8 mouse cellular contexts compared by ENCODE assay signal in genomic region chr17:23829064-23829619, GRCm38 (mm10). TPM values are rescaled to one million over a fixed set of nuclear protein-coding genes. Genes with fewer than 3 reads are reported as not detected.
A peak's percentile ranks its signal among the peaks of the same experiment; 100 is the strongest.
DNase-seq lines count a peak whose midpoint lies in the region; ATAC-seq and TF ChIP-seq lines count a peak whose summit lies in the region.

TSS of gene Elob (minus strand) at chr17:23829136.

- under 1% methylated on average over 40 of the region's 42 CpGs for WGBS in forebrain, embryonic 10.5 days
- under 1% methylated on average over 41 of the region's 42 CpGs for WGBS in heart, embryonic 15.5 days
- WGBS in liver, embryonic 14.5 days (ENCODE audit: insufficient replicate concordance) = 1% methylated on average over 39 of the region's 42 CpGs
- WGBS in neural tube, embryonic 11.5 days = 2% methylated on average over 18 of the region's 42 CpGs
- WGBS in stomach, postnatal 0 days = under 1% methylated on average over 33 of the region's 42 CpGs

- TF ChIP-seq CTCF in liver, embryonic 14.5 days (IDR thresholded peaks at IDR 0.05; ENCODE audit: low read depth) = peak; percentile 83
- TF ChIP-seq CTCF in stomach, postnatal 0 days (IDR thresholded peaks at IDR 0.05; ENCODE audit: low read depth) = peak; percentile 77

- H3K4me1 ChIP-seq in forebrain, embryonic 10.5 days = peaks cover 29% of the 10 kb centered on the region
- H3K4me1 ChIP-seq in heart, embryonic 15.5 days (replicated peaks) = peaks cover 18% of the 10 kb centered on the region
- H3K4me1 ChIP-seq in liver, embryonic 14.5 days (replicated peaks; ENCODE audit: control insufficient read depth in 2 of 2, insufficient read depth in 2 of 2, low read length in 1 of 2) = peaks cover 13 to 15% of the 10 kb centered on the region in 2 experiments
- H3K4me1 ChIP-seq in neural tube, embryonic 11.5 days (ENCODE audit: control insufficient read depth, insufficient read depth, low read length) = peaks cover 13% of the 10 kb centered on the region
- H3K4me1 ChIP-seq in stomach, postnatal 0 days (replicated peaks; ENCODE audit: control insufficient read depth, insufficient read depth) = no peaks in the 10 kb centered on the region; the same call in 1 of the 2 replicates

- H3K36me3 ChIP-seq in forebrain, embryonic 10.5 days (replicated peaks) = peaks cover 35% of the 10 kb centered on the region
- peaks cover 25% of the 10 kb centered on the region for H3K36me3 ChIP-seq in heart, embryonic 15.5 days
- H3K36me3 ChIP-seq in liver, embryonic 14.5 days (replicated peaks; ENCODE audit: control insufficient read depth, insufficient read depth, low read depth) = peaks cover 25% of the 10 kb centered on the region
- peaks cover 18% of the 10 kb centered on the region; the same call in 1 of the 2 replicates for H3K36me3 ChIP-seq in neural tube, embryonic 11.5 days (ENCODE audit: control insufficient read depth, insufficient read depth, low read length)
- H3K36me3 ChIP-seq in stomach, postnatal 0 days (ENCODE audit: control insufficient read depth, insufficient read depth, low read length) = peaks cover 5% of the 10 kb centered on the region

- peak within 1 kb of the TSS; percentile 89 for H3K4me3 ChIP-seq in forebrain, embryonic 10.5 days
- peak within 1 kb of the TSS; percentile 84 for H3K4me3 ChIP-seq in heart, embryonic 15.5 days
- H3K4me3 ChIP-seq in liver, embryonic 14.5 days (ENCODE audit: insufficient read depth in 1 of 2, low read depth in 2 of 2, low read length in 2 of 2) = peak within 1 kb of the TSS; percentile 83 to 96
- H3K4me3 ChIP-seq in neural tube, embryonic 11.5 days (ENCODE audit: low read depth, low read length) = peak within 1 kb of the TSS; percentile 81
- peak within 1 kb of the TSS; percentile 70 for H3K4me3 ChIP-seq in stomach, postnatal 0 days (ENCODE audit: low read depth, low read length)

- H3K9me3 ChIP-seq in forebrain, embryonic 10.5 days = no peaks in the 10 kb centered on the region
- H3K9me3 ChIP-seq in heart, embryonic 15.5 days (replicated peaks) = no peaks in the 10 kb centered on the region
- H3K9me3 ChIP-seq in liver, embryonic 14.5 days (ENCODE audit: control insufficient read depth, low read length) = no peaks in the 10 kb centered on the region; the same call in 1 of the 2 replicates
- H3K9me3 ChIP-seq in neural tube, embryonic 11.5 days (ENCODE audit: control insufficient read depth, low read length) = no peaks in the 10 kb centered on the region
- H3K9me3 ChIP-seq in stomach, postnatal 0 days (ENCODE audit: control insufficient read depth, low read length) = no peaks in the 10 kb centered on the region

- peak within 1 kb of the TSS; percentile 93 for H3K27ac ChIP-seq in forebrain, embryonic 10.5 days
- H3K27ac ChIP-seq in heart, embryonic 15.5 days = peak within 1 kb of the TSS; percentile 82
- peak within 1 kb of the TSS; percentile 71 for H3K27ac ChIP-seq in liver, embryonic 14.5 days
- H3K27ac ChIP-seq in neural tube, embryonic 11.5 days (ENCODE audit: low read depth, low read length) = peak within 1 kb of the TSS; percentile 89
- H3K27ac ChIP-seq in stomach, postnatal 0 days (replicated peaks) = peak within 1 kb of the TSS; percentile 89

- peak within 1 kb of the TSS; percentile 83 for H3K4me2 ChIP-seq in heart, embryonic 15.5 days
- H3K4me2 ChIP-seq in liver, embryonic 14.5 days (ENCODE audit: low read depth) = peak within 1 kb of the TSS; percentile 97
- peak within 1 kb of the TSS; percentile 83 for H3K4me2 ChIP-seq in neural tube, embryonic 11.5 days (ENCODE audit: low read depth)
- H3K4me2 ChIP-seq in stomach, postnatal 0 days (replicated peaks; ENCODE audit: low read depth) = peak within 1 kb of the TSS; percentile 87

- H3K27me3 ChIP-seq in forebrain, embryonic 10.5 days (ENCODE audit: poor library complexity, severe bottlenecking) = peaks cover 24% of the 10 kb centered on the region
- peaks cover 40% of the 10 kb centered on the region for H3K27me3 ChIP-seq in heart, embryonic 15.5 days
- H3K27me3 ChIP-seq in liver, embryonic 14.5 days (ENCODE audit: control insufficient read depth, insufficient read depth, low read length) = peaks cover 2% of the 10 kb centered on the region; the same call in 1 of the 2 replicates
- no peaks in the 10 kb centered on the region for H3K27me3 ChIP-seq in neural tube, embryonic 11.5 days (ENCODE audit: control insufficient read depth, insufficient read depth, low read length)
- H3K27me3 ChIP-seq in stomach, postnatal 0 days (ENCODE audit: control insufficient read depth, insufficient read depth, low read length) = 0 out of 2 replicates have a peak, but pooled peaks cover 2% of the 10 kb centered on the region

- TF ChIP-seq EP300 in liver, embryonic 14.5 days (IDR thresholded peaks at IDR 0.05; ENCODE audit: low read depth) = no peak
- no peak for TF ChIP-seq EP300 in stomach, postnatal 0 days (optimal IDR thresholded peaks at IDR 0.05)

- peak within 1 kb of the TSS; percentile 76 for H3K9ac ChIP-seq in heart, embryonic 15.5 days
- peak within 1 kb of the TSS; percentile 90 for H3K9ac ChIP-seq in liver, embryonic 14.5 days (replicated peaks)
- H3K9ac ChIP-seq in neural tube, embryonic 11.5 days (ENCODE audit: low read length) = peak within 1 kb of the TSS; percentile 68
- peak within 1 kb of the TSS; percentile 87 for H3K9ac ChIP-seq in stomach, postnatal 0 days (ENCODE audit: low read length)

- DNase-seq in c-Kit-negative CD71-positive TER-119-positive erythroid progenitor cells, embryonic 14.5 days (ENCODE audit: low read depth, low spot score) = peak; percentile 71
- DNase-seq in forebrain, embryonic 10.5 days (ENCODE audit: extremely low spot score, low spot score) = peak; percentile 91
- DNase-seq in kidney, postnatal 25 days = peak; percentile 90 to 93
- DNase-seq in liver, embryonic 14.5 days (ENCODE audit: low read depth in 3 of 3, low spot score in 3 of 3) = peak; percentile 68 to 80 (median 76)
- DNase-seq in neural tube, embryonic 11.5 days (ENCODE audit: low spot score) = peak; percentile 92
- peak; percentile 92 for DNase-seq in stomach, postnatal 0 days (ENCODE audit: low spot score)

- ATAC-seq in CD4-positive, CD25-positive, alpha-beta regulatory T cell, adult 4 months = peak; percentile 84
- peak; percentile 94 for ATAC-seq in heart, embryonic 15.5 days (replicated peaks; ENCODE audit: insufficient number of reproducible peaks, insufficient read depth, low FRiP score, low read depth)
- peak; percentile 92 for ATAC-seq in liver, embryonic 14.5 days (ENCODE audit: insufficient read depth)
- ATAC-seq in neural tube, embryonic 11.5 days (ENCODE audit: insufficient read depth, low FRiP score, low TSS enrichment) = peak; percentile 92
- peak; percentile 95 for ATAC-seq in stomach, postnatal 0 days (ENCODE audit: low FRiP score, low TSS enrichment)

RNA-seq across cellular contexts. Expression of gene Elob, which starts in this region (rescaled TPM):
- 100 to 1,000 TPM; 600 to 664 TPM for polyA plus RNA-seq in CD4-positive, CD25-positive, alpha-beta regulatory T cell, adult 4 months (2017; shearing (Covaris generic))
- polyA plus RNA-seq in forebrain, embryonic 10.5 days (2016; fragmentation: Nextera tagmentation; extraction: Ambion mirVana) = 1,030 and 1,081 TPM in 2 replicates
- polyA plus RNA-seq in heart, embryonic 15.5 days (2015; fragmentation: Nextera tagmentation; extraction: Ambion mirVana) = 782 and 921 TPM in 2 replicates
- 277 and 284 TPM in 2 replicates for polyA plus RNA-seq in liver, embryonic 14.5 days (2012; rRNA removed)
- polyA plus RNA-seq in liver, embryonic 14.5 days (2014; fragmentation: Nextera tagmentation; extraction: Ambion mirVana) = 519 and 544 TPM in 2 replicates
- polyA plus RNA-seq in neural tube, embryonic 11.5 days (2014; fragmentation: Nextera tagmentation; extraction: Ambion mirVana) = 1,025 and 1,061 TPM in 2 replicates
- polyA plus RNA-seq in stomach, postnatal 0 days (2015; fragmentation: Nextera tagmentation; extraction: Ambion mirVana) = 881 and 1,013 TPM in 2 replicates

Comparison
In these comparisons a context has a peak if more than half of its experiments do, and no peak if none do; other contexts are left out.
1. Peak in every context shown above with its lines: DNase-seq, ATAC-seq, H3K4me3 ChIP-seq and H3K27ac ChIP-seq.